Mouse (Mus musculus) heart, embryonic 11.5 days (tissue): ENCODE results near the gene Dpep3. TPM values are rescaled to one million over a fixed set of nuclear protein-coding genes. Genes with fewer than 3 reads are reported as not detected.

Source experiments
- ATAC-seq: fragments of 200-750 bp; cut with Nextera tagmentation; replicated peaks from 2 replicates; pipeline ENCODE4 v1.8.0; 2017; ENCODE audit warnings: moderate library complexity; ENCODE audit not compliant: insufficient number of reproducible peaks, low FRiP score, low TSS enrichment
- H3K27ac ChIP-seq: fragments of 300-500 bp; sonication (generic); 2 replicates; pipeline ENCODE4 v1.5.1; 2014; ENCODE audit warnings: mild to moderate bottlenecking, low read depth, low read length
- H3K27me3 ChIP-seq: fragments of 300-500 bp; sonication (generic); 2 replicates; pipeline ENCODE4 v1.6.1; 2014; ENCODE audit warnings: mild to moderate bottlenecking, low read length, mixed read lengths; ENCODE audit not compliant: control insufficient read depth, insufficient read depth
- H3K36me3 ChIP-seq: fragments of 300-500 bp; sonication (generic); 2 replicates; pipeline ENCODE4 v1.6.1; 2014; ENCODE audit warnings: mild to moderate bottlenecking, low read length, moderate library complexity, mixed read lengths; ENCODE audit not compliant: control insufficient read depth, insufficient read depth
- H3K4me1 ChIP-seq: fragments of 300-500 bp; sonication (generic); 2 replicates; pipeline ENCODE4 v1.6.1; 2014; ENCODE audit warnings: low read length; ENCODE audit not compliant: control insufficient read depth, insufficient read depth
- H3K4me2 ChIP-seq: fragments of 300-500 bp; sonication (generic); 2 replicates; pipeline ENCODE4 v1.6.1; 2014; ENCODE audit warnings: mild to moderate bottlenecking, moderate library complexity
- H3K4me3 ChIP-seq: fragments of 300-500 bp; sonication (generic); 2 replicates; pipeline ENCODE4 v1.5.1; 2014; ENCODE audit warnings: low read depth, low read length
- H3K9ac ChIP-seq: fragments of 300-500 bp; sonication (generic); 2 replicates; pipeline ENCODE4 v1.6.1; 2014; ENCODE audit warnings: mild to moderate bottlenecking, low read depth, low read length, moderate library complexity
- H3K9me3 ChIP-seq: fragments of 300-500 bp; sonication (generic); replicated peaks from 2 replicates; pipeline ENCODE4 v1.6.1; 2016; ENCODE audit warnings: low read length; ENCODE audit not compliant: control insufficient read depth
- WGBS: fragments of 180-500 bp; shearing (Covaris S2); extraction: QIAGEN DNeasy Blood & Tissue Kit; methylation state at CpG from one replicate; pipeline ENCODE4 v1.1.7; 2014; ENCODE audit not compliant: insufficient replicate concordance; 5-methylcytosine and 5-hydroxymethylcytosine counted together
- polyA plus RNA-seq: library from polyadenylated mRNA; unstranded; fragments of >200 nt; fragmentation: Nextera tagmentation; extraction: Ambion mirVana; gene quantifications from 2 replicates; pipeline ENCODE4 v1.2.1, GENCODE M21; 2014

The Dpep3 gene
- polyA plus RNA-seq, 1 experiment from 2014 or later: not detected

DNA sequence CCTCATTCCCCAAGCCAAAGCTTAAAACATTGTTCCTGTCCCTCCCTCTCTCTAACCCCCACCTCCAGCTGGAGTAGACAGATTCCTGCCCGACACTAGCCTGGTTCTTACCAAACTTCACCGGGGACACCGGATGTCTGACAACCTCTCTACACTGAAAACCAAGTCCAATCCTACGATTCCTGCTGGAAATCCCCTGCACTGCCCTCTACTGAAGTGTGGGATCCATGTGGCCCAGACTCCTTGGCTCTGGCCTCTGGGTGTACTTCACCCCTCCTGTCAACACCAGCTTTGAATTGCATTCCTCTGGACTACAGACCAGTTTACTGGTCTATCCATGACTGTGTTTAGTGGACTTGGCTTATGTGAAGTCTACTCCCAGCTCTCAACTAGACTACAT lies 22.7 kb downstream of the Dpep3 start:
- peaks cover 10% of the 10 kb centered on the region for H3K36me3 ChIP-seq
- no peak overlapping the region for H3K9ac ChIP-seq
- no peaks in the 10 kb centered on the region for H3K27me3 ChIP-seq
- no peak overlapping the region for H3K4me3 ChIP-seq
- no peak overlapping the region for H3K4me2 ChIP-seq
- H3K9me3 ChIP-seq: no peaks in the 10 kb centered on the region
- H3K4me1 ChIP-seq: peaks cover 8% of the 10 kb centered on the region
- no peak for ATAC-seq
- WGBS: 63% methylated on average over 4 of the region's 4 CpGs
- peak overlapping the region; percentile 24; the same call in 1 of the 2 replicates for H3K27ac ChIP-seq

DNA sequence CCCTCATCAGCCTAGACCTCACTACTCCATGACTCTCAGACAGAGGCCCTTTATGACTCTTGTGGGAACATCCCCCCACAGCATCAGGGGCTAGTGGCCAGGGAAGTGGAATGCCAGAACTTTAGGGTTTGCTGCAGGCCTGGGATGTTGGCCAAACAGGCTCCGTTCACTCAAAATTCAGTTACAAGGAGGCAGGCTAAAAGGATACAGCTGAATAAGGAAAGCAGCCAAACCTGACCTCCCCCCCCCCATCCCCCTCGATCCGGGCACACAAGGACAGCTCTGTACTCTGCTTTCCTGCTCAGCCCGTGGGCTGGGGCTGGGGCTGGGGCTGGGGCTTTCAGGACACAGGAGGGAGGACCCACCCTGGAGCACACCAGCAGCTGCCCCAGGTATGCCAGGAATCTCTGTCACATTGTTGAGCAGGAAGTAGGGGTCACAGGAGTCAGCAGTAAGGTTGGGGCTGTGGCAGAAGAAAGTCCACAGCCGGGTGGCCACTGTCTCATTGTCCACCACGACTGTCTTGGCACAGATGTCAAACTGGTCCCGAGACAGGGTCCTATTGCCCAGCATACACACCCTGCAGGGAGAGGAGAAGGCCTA lies 28.1 kb downstream of the Dpep3 start:
- Histone ChIP-seq H3K4me2 (no peak overlapping the region), H3K4me3 (no peak overlapping the region), H3K9me3 (no peaks in the 10 kb centered on the region), H3K27me3 (no peaks in the 10 kb centered on the region), H3K9ac (peak overlapping the region; percentile 52; the same call in 1 of the 2 replicates), H3K27ac (no peak overlapping the region), H3K36me3 (peaks cover 44% of the 10 kb centered on the region), H3K4me1 (peaks cover 20% of the 10 kb centered on the region)
- WGBS: 25% methylated on average over 7 of the region's 7 CpGs
- no peak for ATAC-seq

DNA sequence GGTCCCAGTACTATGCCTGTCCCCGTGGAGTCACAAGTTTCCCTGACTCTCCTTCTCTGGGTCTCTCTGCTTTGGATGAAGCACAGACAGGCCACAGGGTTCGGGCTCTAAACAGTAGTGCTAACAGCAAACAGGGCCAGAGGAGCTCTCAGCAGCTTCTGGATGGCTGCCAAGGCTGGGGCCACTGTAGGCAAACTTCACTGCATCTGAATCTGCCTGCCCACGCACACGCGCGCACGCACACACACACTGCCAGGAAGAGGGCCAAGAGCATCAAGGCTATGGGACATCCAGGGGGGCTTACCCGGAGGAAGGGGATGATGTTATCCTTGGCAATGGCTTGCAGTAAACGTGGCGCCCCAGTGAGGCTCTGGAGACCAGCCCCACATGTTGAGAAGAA lies 29.9 kb downstream of the Dpep3 start:
- no peak for ATAC-seq
- H3K4me3 ChIP-seq: no peak overlapping the region
- H3K27me3 ChIP-seq: no peaks in the 10 kb centered on the region
- peak overlapping the region; percentile 46 for H3K27ac ChIP-seq
- H3K36me3 ChIP-seq: peaks cover 60% of the 10 kb centered on the region
- no peaks in the 10 kb centered on the region for H3K9me3 ChIP-seq
- 70% methylated on average over 10 of the region's 10 CpGs for whole genome bisulfite sequencing
- H3K4me2 ChIP-seq: no peak overlapping the region
- H3K9ac ChIP-seq: 0 out of 2 replicates have a peak overlapping the region, but pooled peaks have one; percentile 28
- peaks cover 20% of the 10 kb centered on the region for H3K4me1 ChIP-seq

- 74% methylated on average over 8 of the region's 8 CpGs for WGBS
- Histone ChIP-seq H3K4me3 (no peak within 1 kb of the TSS), H3K36me3 (peaks cover 56% of the 10 kb centered on the region), H3K9ac (no peak within 1 kb of the TSS), H3K4me1 (no peaks in the 10 kb centered on the region), H3K4me2 (no peak within 1 kb of the TSS), H3K27ac (no peak within 1 kb of the TSS), H3K27me3 (no peaks in the 10 kb centered on the region), H3K9me3 (no peaks in the 10 kb centered on the region)
- no peak for ATAC-seq
These were observed 35.9 kb downstream of the Dpep3 start, which contains the start of gene Lcat for GRCm38 (mm10) chr8:105943321-105943739. Lcat (minus strand) TSS chr8:105943382.

GRCm38 (mm10) chr8:105942542-105942941 lies 36.7 kb downstream of the Dpep3 start:
- no peak overlapping the region for H3K4me3 ChIP-seq
- no peak overlapping the region for H3K27ac ChIP-seq
- WGBS: 95% methylated on average over 5 of the region's 5 CpGs

DNA sequence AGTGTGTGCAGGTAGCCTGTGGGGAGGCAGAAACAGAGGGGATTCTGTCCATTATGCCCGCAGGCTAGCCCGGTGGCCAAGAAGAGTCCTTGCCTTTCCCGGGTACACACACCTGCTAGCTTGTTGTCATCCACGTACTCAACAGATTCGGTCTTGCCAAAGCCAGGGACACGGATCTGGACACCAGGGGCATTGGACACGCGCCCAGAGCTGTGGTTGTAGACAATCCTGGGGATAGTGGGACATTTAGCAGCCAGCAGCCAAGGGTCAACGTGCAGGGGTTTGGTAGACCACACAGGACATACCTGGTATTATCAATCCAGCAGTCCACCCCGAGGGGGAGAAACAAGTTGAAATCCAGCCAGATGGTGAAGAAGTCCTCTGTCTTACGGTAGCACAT lies 37.2 kb downstream of the Dpep3 start:
- H3K36me3 ChIP-seq: peaks cover 47% of the 10 kb centered on the region
- H3K4me2 ChIP-seq: no peak overlapping the region
- no peak overlapping the region for H3K4me3 ChIP-seq
- no peak for ATAC-seq
- no peaks in the 10 kb centered on the region for H3K9me3 ChIP-seq
- H3K27ac ChIP-seq: no peak overlapping the region
- no peaks in the 10 kb centered on the region for H3K4me1 ChIP-seq
- no peak overlapping the region for H3K9ac ChIP-seq
- no peaks in the 10 kb centered on the region for H3K27me3 ChIP-seq
- WGBS: 94% methylated on average over 11 of the region's 11 CpGs

More at GRCm38 (mm10) chr8:105942542-105942941, 36.7 kb downstream of the Dpep3 start:
- no peak for ATAC-seq
- Histone ChIP-seq H3K4me1 (no peaks in the 10 kb centered on the region), H3K4me2 (no peak overlapping the region), H3K27me3 (no peaks in the 10 kb centered on the region), H3K36me3 (peaks cover 52% of the 10 kb centered on the region), H3K9ac (no peak overlapping the region), H3K9me3 (no peaks in the 10 kb centered on the region)

DNA sequence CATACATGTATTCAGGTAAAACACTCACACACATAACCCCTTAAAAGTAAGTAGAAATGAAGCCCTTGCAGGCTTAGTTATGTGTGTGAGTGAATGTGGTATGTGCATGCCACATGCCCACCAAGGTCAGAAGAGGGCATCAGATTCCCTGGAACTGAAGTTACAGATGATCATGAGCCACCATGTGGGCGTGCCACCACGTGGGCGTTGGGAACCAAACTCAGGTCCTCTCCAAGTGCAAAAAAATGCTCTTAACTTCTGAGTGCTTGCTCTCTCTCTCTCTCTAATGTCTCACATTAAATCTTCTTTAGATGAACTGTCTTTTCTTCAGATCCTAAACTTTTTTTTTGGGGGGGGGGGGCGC lies 40.9 kb downstream of the Dpep3 start, which contains the start of gene Psmb10:
Psmb10 (minus strand) TSS at position 139 of the 364 bp plus-strand sequence.
- H3K36me3 ChIP-seq: peaks cover 19% of the 10 kb centered on the region
- peak within 1 kb of the TSS; percentile 94 for H3K27ac ChIP-seq
- 24% methylated on average over 4 of the region's 4 CpGs for WGBS

GRCm38 (mm10) chr8:105937496-105938305 lies 41.5 kb downstream of the Dpep3 start:
- H3K4me2 ChIP-seq: peak overlapping the region; percentile 97
- 2% methylated on average over 33 of the region's 33 CpGs for WGBS

More for the DNA sequence above, 40.9 kb downstream of the Dpep3 start, which contains the start of gene Psmb10:
- no peaks in the 10 kb centered on the region for H3K9me3 ChIP-seq
- peaks cover 8% of the 10 kb centered on the region for H3K4me1 ChIP-seq
- peak within 1 kb of the TSS; percentile 97 for H3K4me2 ChIP-seq
- no peak for ATAC-seq
- peak within 1 kb of the TSS; percentile 83 for H3K4me3 ChIP-seq
- peak within 1 kb of the TSS; percentile 90 for H3K9ac ChIP-seq
- no peaks in the 10 kb centered on the region for H3K27me3 ChIP-seq

More at GRCm38 (mm10) chr8:105937496-105938305, 41.5 kb downstream of the Dpep3 start:
- Histone ChIP-seq H3K9me3 (no peaks in the 10 kb centered on the region), H3K27me3 (no peaks in the 10 kb centered on the region), H3K4me3 (peak overlapping the region; percentile 83), H3K4me1 (peaks cover 8% of the 10 kb centered on the region), H3K9ac (peak overlapping the region; percentile 90), H3K36me3 (peaks cover 16% of the 10 kb centered on the region), H3K27ac (peak overlapping the region; percentile 94)
- 0 out of 2 replicates have a peak, but pooled peaks have one; percentile 32 for ATAC-seq
